Mouse (Mus musculus) lung, postnatal 4 days (tissue): ENCODE results near the gene Slc4a3.
A peak's percentile ranks its signal among the peaks of the same experiment; 100 is the strongest.

Source experiments
- DNase-seq, 2 experiments: peaks; one replicate each; pipeline ENCODE4 v3.0.0; 2021

Slc4a3 gene

DNA sequence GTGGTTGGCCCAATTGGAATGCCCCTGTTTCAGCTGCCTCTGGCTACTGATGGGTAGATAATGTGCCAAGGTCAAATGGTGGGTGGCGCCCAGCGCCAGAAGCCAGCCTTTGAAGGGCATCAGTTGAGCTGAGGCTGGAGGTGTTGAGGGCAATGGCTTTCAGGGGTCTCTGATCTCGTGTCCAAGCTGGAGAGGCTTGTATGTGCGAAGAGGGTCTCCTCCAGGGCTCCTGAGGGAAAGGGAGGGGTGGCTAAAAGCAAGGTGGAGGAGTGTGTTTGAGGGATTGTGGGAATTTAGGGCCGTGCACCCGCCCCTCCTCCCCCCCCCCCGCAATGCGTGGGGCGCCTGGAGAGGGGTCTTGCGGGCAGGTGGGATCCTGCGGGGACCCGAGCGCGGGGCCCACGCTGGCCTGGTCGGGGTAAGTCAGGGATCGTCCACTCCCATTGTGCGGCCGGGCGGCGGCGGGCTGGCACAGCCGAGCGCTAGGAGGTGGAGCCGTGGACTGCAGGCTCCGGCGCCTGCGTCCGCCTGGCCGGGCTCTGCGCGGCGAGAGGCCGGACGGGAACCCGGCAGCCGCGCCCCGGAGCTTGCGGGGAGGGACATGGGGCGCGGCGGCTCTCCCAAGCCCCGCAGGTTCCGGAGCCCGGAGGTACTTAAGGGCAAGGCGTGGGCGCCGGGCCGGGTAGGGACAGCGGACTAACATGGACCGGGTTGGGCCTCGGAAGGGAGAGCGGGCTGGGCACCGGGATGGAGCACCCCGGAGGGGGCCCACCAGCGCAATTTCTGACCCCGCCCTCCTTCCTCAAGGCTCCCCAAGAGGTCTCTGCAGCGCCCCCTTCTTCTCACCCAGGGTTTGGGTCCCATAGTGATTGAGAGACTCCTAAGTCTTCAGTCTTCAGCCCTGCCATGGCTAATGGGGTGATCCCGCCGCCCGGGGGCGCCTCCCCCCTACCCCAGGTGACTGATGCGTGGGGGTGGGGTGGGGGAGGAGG is at the start of gene Slc4a3:
Slc4a3 (plus strand) TSS at position 302 of the 992 bp plus-strand sequence.
- DNase-seq: peak; percentile 76 to 84

DNA sequence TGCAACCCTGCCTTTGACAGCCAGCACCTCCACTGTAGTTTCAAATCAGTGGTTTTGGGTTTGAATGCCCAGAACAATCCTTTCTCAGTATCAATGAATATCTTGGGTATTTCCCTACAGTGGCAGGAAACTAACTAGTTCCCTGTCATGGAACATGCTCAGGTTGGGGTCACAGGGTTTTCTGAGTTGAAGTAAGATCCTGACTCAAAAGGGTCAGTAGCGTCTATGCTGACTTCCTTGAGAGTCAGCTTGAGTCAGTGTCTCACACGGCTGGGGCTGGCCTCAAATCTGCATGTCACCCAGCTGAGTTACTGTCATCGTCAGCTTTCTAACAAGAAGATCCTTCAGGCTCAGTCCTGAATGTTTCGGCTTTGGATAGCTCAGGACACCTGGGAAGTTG is 47.2 kb upstream of the Slc4a3 start:
- DNase-seq: no peak

DNA sequence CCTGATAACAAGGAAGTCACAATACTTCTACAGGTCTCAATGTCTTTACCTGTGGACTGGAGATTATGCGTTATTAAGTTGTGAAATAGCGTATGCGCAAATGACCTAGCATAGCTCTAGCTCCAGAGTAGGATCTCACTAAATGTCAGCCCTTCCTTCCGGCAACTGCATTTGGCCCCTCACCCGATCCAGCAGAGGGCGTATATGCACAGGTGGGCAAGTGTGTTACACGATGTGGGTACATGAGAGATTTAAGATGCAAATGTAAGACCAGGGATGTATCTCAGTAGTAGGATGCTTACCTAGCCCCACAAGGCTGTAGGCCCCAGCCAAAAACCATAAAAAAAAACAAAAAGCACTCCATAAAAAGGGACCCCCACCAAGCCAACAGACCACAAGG is 46.6 kb upstream of the Slc4a3 start:
- DNase-seq: no peak

DNA sequence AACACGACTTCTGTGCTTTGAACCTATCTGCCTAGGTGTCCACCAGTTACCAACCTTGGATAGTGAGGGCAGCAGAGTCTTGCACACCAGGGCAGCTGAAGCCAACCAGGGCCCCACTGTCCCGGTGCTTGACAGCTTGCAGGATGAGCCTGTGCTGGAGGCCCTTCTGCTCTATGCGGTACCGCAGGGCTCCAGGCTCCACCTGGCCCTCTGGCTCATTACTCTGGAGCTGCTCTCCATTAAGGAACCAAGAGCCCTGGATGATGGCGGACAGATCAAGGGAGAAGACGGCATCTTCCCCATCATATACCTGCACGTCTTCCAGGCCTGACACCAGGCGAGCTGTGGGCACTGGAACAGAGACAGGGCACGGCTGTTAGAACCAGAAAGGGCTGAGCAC is 44.2 kb upstream of the Slc4a3 start:
- DNase-seq: peak in 1 of 2 experiments; percentile 16

DNA sequence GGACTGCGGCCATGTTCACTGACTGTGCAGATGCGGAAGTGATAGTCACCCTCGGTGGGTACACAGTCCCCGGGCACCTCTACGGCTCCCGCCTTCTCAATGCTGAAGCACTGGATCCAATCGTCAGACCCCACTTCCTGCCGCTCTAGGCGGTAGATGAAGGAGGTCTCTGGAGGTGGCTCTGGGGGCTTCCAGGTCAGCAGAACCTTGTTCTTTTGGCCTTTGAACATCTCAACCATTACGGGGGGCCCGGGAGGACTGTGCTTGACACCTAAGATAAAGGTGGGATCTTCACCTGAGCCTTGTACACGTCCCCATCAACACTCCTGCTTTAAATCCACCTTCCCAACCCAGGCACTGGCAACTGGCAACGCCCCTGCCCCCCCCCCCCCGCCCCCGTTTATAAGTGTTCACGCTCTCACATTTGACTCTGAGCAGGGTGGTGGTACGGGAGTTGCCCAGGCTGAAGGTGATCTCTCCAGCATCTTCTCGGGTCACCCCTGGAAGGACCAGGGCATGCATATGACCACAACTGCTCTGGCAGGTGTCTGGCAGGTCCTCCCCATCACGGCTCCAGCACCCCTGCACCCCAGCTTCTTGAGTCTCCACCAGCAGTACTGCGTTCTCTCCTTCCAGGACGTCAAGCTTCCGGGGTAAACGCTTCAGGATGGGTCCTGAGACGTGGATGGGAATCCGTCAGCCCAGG is 43.0 kb upstream of the Slc4a3 start:
- peak in 1 of 2 experiments; percentile 19 for DNase-seq

DNA sequence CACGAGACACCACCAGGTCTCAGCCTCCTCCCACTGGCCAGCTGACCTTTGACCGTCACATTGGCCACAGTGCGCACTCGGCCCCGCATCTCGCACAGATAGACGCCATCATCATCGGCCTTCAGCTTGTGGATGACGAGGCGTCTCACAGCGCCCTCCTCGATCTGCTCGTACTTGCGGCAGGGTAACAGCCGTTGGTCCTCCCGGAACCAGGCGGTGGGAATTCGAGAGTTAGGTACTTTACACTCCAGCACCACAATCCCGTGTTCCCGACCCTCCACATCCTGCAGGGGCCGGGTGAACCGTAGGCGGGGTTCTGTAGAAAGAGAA is 42.5 kb upstream of the Slc4a3 start:
- DNase-seq: peak in 1 of 2 experiments; percentile 22

DNA sequence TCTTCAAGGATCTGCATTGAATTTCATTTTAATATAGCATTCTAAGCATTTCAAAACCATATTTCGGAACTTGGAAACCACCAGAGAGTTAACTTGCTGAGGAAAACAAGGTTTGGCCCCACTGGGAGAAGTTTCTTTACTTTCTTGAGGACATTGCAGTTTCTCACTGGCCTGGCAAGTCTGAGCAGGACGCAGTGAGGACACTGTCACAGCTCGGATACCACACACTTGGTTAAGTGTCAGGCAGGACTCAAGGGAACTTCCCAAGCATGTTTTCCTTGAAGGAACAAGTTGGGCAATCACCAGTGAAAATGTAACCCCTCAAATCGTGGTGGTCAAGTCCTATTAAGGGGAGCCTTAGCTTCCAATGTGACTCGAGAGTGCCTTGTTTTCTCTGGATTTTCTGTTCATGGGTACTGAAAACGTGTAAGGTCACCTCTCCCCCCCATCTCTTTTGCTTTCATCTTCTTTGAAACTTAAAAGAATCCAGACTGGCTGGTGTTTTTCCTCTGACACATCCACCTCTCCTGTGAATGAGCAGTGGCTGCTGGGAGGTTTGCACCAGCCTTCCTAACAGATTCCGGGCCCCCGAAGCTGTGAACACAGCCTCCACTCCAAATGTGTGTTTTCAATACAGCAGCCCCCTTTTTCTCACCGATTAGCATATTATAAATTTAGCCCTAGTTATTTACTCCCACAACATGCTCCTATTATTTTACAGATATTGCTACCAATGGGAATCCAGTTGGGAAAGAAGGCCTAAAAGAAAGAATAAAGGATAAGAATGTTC is 41.6 kb upstream of the Slc4a3 start:
- DNase-seq: peak in 1 of 2 experiments; percentile 15

DNA sequence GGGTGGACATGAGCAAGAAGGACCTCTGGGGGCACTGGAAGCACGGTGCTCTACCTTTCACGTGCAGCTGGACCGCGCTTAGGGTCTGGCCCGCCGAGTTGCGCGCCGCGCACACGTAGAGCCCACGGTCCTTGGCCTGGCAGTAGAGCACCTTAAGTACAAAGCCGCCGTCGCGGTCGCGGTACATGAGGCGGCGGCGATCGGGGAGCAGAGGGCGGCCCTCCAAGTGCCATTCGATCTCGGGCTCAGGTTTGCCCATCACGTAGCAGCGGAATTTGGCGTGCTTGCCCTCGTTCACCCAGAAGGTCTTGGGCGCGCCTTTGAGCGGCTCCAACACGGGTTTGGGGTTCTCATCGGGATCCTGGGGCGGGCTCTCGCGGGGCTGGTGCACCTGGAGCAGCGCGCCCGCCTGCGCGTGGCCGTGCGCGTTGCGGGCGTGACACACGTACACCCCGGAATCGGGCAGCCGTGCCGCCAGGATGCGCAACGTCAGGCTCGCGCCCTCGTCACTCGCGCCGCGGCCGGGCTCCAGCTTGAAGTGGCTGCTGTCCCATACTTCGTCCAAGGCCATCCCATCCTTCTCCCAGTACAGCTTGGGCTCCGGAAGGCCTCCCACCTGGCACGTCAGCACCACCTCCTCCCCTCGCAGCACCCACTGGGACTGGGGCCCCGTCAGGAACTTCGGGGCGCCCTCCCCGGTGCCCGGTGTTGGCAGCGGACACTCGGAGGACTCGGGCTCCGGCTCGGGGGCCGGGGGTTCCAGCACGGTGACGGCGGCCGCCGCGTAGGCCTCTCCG is 40.7 kb upstream of the Slc4a3 start:
- peak; percentile 76 to 83 for DNase-seq

DNA sequence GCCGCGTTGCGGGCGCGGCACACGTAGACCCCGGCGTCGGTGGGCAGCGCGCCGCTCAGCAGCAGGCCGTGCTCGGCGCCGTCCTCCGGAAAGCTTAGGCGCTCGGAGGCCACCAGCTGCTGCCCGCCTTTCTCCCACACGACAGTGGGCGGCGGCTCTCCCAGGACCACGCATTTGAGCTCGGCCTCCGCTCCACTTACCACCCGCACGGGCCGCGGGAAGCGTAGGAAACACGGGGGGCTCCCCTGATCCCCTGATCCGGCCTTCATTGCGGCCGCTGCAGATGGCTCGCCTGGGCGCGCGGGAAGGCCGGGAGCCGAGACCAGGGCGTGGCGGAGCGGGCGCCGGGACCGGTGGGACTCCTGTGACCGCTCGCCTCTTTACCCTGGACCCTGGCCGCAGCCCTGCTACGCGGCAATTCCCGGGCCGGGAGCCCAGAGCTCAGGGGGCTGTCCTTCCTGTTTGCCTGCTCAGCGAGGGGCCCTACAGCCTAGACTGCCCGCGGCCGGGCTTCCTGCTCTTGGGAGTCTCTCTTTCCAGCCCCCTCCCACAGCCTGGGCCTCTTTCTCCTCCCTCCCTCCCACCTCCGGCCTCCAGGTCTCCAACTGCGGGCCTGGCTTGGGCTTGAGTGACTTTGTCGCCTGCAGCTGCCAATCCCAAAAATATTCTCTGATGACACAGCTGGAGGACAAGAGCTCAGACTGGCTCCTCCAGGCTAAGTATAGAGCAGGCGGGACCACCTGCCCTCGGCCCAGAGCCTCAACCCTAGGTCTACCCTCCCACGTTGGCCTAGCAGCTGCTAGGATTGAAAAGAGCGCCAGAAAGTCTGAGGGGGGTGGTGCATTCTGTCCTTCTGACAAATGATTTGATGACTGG is 39.9 kb upstream of the Slc4a3 start, which contains the start of gene Obsl1:
Obsl1 (minus strand) TSS at position 497 of the 876 bp plus-strand sequence.
- peak; percentile 83 to 92 for DNase-seq

DNA sequence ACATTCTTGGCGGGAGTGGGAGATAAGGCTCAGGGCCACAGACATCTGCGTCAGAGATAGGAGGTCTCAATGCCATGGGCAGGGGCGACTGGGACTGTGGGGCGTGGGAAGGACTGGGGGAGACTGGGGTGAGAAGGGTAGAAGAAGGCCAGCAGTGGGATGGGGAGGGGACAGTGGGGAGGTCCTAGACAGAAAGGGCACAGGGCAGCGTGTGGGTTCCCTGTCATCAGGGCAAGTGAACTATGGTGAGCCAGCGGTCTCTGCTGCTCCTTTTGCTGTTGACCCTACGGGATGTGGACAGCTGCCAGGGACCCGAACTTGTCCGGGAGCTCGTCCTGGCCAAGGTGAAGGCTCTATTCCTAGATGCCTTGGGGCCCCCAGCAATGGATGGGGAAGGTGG is 39.1 kb upstream of the Slc4a3 start, which contains the start of gene Inha:
Inha (plus strand) TSS at position 72 of the 400 bp plus-strand sequence.
- DNase-seq: peak in 1 of 2 experiments; percentile 24

DNA sequence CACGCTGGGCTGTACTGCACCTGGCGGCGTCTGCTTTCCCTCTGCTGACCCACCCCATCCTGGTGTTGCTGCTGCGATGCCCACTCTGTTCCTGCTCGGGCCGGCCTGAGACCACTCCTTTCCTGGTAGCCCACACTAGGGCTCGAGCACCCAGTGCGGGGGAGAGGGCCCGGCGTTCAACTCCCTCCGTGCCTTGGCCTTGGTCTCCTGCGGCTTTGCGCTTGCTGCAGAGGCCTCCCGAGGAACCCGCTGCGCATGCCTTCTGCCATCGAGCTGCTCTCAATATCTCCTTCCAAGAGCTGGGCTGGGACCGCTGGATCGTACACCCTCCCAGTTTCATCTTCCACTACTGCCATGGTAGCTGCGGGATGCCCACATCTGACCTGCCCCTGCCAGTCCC is 36.5 kb upstream of the Slc4a3 start:
- DNase-seq: no peak

DNA sequence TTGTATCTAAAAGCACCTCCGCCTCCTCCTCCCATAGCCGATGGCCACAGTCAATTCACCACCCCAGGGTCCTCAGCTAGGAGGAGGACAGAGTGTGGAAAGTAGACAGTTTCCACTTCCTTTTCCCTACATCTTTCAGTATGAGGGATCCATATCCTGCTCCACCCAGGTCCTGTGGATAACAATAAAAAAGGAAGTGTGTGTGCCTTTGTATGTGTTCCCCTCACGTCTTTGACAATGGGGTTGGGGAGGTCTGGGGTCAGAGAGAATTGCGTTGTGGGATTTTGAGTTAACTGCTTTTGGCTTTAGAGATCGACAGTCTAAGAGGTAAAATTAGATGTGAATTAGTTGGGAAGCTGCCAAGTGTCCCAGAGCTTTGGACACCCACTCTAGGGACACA is 35.9 kb upstream of the Slc4a3 start:
- DNase-seq: peak in 1 of 2 experiments; percentile 19

DNA sequence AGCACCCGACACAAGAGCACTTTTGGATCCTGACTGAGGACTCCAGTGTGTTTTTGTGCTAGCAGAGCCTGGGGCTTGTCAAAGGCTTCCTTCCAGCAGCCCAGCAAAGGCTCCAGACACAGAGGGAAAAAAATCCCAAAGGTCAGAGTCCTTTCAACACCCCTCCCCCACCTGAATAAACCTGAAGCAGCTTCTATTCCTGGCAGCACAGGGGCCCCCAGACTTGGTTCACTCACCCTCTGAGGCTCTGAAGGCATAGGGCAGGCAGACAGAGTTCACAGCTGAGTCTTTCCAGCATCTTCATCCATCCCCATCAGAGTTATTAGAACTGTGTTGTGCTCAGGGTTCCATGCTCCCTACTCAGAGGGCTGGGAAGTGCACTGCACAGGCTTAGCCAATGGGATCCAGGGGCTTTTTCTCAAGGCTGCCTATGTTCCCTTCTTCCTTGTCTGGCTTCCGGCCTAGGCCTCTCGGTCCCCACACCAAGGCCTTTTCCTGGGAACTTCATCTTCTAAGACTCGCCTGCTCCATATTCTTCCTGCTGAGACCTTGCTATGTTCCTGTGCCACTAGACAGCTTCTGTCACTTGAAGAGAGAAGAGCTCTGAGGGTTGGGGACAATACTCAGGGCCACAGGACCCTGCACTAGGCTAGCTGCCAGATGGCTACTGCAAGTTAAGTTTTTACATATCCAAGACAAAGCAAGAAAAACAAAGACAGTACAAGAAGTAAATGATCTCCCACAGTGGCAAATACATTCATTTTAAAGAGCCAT is 34.4 kb upstream of the Slc4a3 start:
- DNase-seq: no peak

DNA sequence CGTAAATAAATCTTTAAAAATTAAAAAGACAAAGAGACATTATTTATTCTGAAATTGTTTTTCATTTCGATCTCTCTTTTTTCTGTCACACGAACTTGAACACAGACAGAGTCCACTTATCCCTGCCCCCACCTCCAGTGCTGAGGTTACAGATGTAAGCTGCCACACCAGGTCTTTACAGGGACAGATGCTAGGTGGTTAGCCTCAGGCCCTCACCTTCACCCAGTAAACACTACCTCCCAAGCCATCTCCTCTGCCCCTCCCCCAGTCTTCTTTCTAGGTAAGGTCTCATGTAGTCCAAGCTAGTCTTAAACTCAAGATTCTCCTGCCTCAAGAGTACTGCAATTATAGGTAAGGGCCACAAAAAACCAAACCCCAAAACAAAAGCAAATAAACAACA is 33.5 kb upstream of the Slc4a3 start:
- no peak for DNase-seq

DNA sequence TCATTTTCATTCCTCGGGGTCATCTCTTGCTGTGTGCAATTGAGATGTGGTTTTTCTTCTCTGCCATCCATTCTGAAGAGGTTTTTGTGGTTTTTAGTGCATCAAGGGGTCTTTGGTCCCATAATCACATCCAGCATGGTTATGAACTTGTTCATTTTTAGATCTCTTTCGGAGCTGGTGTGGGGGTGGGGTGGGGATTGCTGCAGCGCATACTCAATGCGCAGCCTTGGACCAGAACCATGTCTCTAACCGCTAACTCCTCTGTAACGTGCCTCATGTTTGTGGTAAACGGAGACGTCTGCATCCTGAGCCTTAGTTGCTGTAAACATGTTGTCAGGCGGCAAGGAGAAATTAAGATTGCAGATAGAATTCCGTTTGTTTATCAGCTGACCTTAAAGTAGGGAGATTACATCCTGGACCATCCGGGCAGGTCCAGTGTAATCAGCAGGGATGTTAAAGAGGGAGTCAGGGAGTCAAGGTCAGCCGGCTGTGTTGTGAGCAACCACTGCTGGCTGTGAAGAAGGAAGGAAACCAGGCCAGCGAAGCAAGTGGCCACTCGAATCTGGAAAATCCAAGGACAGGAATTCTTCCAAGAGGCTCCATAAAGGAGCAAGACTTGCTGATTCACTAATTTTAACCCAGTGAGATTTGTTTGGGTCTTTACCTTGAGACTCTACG is 29.2 kb upstream of the Slc4a3 start:
- DNase-seq: no peak

DNA sequence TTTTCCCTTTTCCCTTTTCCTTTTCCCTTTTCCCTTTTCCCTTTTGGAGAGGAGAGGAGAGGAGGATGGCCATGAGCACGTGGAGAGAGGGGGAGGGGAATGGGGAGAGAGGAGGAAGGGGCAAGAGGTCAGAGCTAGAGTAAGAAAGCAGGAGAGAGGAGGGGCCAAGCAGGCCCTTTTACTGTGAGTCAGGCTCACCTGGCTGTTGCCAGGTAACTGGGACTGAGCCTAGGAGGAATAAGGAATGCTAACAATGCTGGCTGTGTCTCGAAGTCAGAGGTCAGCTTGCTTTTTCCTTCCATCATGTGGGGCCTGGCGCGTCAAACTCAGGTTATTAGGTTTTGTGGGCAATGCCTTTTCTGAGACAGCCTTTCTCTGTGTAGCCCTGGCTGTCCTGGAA is 28.1 kb upstream of the Slc4a3 start:
- no peak for DNase-seq

DNA sequence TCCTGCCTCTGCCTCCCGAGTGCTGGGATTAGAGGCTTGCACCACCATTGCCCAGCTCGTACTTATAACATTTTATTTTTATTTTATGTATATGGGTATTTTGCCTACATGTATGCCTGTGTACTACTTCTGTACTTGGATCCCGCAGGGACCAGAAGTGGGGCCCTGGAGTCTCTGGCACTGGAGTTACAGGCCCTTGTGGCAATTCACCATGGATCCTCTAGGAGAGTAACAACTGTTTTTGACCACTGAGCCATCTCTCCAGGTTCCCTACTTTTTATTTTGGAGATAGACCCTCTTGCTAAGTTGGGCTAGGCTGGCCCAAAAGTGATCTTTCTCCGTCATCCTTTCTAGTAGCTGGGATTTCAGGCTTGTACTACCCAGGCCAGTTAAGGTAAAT is 27.6 kb upstream of the Slc4a3 start:
- no peak for DNase-seq

DNA sequence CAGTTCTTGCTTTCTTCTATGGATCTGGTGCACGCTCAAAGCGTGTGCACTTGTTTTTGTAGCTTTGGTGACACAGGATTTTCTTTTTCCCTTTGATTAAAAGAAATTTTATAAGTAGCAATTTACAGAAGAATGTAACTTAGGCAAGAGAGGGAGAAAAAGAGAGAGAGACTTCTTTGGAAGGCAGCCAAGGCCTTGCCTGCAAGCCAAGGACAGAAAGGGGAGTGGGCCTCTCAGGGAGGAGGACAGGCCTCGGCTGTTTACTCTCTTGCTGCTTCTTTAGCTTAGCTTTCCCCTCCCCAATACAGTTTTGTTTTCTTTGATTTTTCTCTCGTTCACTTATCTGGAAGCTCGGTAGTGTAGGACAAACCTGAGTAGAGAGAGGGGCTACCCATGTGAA is 26.5 kb upstream of the Slc4a3 start:
- DNase-seq: peak; percentile 14 to 48

DNA sequence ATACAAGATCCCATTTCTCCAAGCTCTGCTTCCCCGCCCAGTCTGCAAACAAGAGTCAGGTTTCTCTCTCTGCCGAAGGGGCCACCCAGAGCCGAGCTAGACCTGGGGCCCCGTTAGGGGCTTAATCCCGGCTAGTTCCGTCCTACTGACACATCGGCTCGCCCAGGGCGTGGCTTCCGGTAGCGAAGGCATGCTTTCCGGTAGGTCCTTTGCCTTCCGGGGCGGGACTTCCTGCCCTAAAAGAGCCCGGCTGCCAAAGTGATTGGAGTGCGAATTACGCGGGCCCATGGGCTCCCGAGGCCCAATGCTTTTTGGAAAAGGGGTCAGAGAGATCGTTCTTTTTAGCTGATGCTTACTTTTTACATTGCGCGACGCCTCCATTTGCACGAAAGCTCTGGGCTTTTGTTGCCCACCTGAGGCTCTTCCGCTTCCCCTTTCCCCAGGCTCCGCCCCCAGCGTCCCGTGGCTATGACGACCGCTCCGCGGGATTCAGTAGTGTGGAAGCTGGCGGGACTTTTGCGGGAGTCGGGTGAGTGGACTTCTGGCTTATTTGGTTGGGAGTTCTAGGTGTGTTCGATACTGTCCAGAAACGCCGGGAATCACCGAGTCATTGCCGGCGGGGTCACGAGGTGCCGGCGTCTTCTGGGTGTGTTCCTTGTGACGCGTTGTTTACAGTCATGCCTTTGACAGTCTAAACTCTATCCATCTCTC is 24.6 kb upstream of the Slc4a3 start, which contains the start of gene Stk11ip:
Stk11ip (plus strand) TSS at position 209 of the 711 bp plus-strand sequence.
- peak; percentile 94 to 96 for DNase-seq
